Mouse (Mus musculus) MEL-GATA-1-ER (cell line): Measurements from ENCODE around the gene Atp4b.
"Not testable (repeated sequence)": the region's sequence is repeated elsewhere in the genome, so short reads cannot be mapped to it uniquely, and the experiment has no call there.

Experiments
- DNase-seq: peaks from one replicate; pipeline ENCODE4 v3.0.0-alpha.2; 2012; ENCODE audit warnings: low read depth; ENCODE audit errors: extremely low read depth

Gene Atp4b

DNA sequence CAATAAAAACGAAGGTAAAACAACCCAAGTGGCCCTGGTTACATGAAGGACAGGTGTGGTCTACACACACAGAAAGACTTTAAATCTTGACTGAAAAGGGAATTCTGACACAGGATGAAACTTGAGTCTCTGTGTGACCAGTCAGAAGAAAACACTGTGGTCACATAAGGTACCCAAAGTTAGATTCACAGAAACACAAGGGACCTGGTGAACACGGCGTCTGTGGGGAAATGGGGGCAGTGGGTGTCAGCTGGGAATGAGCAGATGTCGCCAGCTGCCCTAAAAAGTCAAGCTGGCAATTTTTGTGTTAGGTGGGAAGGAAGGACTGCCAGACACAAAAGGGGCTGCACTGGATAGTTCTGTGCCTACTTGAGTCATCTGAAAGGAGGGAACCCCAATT, 13.6 kb downstream of the Atp4b start:
- DNase-seq: no peak

DNA sequence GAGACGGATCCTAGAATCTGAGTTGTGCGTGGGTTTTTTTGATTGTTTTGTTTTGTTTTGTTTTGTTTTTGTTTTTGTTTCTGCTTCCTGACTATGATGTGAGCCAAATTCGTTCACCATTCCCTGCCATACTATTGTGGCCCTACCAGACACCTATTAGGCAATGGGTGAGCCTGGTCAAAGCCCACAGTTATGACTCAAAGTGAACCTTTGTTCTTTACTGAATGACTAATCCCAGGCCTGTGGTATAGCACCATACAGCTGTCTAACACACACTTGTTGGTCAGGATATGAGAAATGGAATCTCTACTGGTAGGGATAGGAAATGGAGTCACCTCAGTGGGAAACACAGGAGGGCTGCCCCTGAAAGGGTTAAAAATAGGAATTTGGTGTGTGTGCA, 14.1 kb downstream of the Atp4b start:
- no peak for DNase-seq

DNA sequence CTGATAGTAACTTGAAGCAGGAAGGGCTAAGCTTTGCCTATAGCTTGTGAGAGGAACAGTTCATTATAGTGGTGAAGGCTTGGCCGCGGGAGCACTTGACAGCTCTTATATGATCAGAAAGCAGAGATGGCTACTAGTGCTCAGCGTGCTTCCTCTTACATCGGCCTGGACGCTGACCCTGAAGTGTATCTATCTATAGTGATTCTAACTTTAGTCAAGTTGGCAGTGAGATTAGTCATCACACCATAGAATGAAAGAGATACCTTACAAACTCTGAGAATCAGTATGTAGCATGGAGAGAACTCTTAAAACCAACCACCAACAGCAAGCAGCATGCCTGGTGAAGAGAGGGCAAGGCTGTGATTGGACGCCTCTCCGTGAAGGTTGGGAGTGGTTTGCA, 15.0 kb downstream of the Atp4b start:
- no peak for DNase-seq

DNA sequence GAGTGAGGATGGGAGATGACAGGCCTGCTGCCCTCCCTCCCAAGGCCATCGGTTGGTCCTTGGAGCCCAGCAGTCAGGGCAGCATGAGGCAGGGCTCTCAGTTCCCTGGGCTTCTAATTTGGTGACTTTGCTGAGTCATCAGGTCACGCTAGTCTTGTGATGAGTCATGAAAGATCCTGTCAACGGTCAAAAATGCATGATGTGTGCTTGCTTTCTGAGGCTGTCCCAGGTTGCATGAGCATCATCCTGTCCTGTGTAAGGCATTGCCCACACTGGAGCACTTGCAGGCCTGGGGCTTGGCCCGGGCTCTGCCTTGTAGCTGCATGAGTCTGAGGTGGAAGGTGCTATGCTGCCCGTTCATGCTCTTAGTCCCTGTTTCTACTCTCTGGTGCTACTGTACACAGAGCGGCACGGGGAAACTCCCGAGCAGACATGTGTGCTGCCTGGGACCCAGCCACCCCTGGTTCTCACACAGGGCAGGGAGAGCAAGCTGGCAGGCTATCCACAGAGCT, 23.4 kb downstream of the Atp4b start:
- DNase-seq: no peak

DNA sequence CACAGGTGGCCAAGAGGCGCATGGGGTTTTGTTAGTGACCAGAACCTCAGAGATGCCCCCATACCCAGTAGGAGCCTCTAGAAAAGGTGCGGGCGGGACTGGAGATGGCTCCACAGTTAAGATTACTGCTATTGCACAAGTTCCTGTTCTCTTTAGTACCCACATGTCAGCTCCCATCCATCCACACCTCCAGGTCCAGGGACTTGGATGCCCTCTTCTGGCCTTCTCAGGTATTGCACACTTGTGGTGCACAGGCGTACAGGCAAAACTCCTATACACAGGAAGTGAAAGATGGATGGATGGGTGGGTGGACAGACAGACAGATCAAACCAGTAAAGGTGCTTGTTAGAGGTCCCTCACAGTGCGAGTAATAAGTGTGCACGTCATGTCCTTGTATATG, 34.8 kb downstream of the Atp4b start:
- DNase-seq: no peak

DNA sequence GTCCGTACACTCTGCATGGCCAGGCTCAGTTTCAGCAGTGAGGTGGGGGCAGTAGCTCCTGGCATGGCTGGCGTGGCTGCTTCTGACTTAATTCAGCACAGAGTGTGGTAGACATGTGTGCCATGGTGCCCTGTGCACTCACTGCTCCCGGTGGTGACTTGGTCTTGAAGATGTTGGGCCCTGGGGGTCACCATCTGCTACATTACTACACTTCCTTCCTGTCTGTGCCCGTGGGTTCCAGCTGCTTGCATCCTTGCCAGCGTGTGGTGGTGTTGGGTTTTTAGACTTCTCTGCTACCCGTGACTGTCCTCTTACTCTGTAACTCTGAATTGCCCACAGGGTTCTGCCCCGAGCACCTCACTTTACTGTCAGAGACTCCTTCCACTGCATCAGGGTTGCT, 36.4 kb downstream of the Atp4b start:
- no peak for DNase-seq

DNA sequence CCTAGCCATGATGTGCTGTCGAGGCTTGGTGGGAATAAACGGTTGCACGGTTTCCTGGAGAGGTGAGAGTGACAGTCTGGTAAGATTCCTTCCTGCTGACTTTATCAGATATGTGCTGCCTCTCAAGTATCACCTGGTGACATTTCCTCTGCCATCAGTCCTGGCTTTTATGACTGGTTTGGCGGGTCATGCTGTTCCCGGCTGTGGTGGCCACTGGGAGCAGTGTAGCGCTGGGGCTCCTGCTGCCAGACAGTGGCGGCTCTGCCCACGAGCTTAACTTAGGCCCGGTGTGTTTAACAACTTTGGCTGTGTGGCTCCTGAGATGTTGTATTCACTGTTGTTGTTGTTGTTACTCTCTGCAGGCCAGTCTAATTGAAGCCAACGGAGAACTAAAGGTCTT, 39.9 kb downstream of the Atp4b start:
- DNase-seq: no peak

DNA sequence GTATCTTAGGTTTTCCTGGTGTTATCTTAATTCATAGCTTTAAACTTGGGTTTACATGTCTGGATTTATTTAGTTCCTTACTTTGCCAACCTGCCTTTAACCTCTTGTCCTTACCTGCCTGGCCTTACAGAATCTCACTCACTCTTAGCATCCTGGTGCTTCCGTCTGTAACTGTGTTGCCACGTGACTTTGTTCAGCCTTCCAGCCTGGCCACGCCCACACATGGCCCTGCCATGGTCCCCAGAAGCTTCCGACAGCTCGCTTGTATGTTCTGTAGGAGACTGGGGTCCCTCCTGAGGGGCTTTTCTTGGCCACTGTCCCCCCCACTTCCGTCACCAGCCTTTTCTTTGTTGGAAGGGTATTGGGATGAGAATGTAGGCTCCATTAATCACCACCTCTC, 40.4 kb downstream of the Atp4b start:
- DNase-seq: no peak

DNA sequence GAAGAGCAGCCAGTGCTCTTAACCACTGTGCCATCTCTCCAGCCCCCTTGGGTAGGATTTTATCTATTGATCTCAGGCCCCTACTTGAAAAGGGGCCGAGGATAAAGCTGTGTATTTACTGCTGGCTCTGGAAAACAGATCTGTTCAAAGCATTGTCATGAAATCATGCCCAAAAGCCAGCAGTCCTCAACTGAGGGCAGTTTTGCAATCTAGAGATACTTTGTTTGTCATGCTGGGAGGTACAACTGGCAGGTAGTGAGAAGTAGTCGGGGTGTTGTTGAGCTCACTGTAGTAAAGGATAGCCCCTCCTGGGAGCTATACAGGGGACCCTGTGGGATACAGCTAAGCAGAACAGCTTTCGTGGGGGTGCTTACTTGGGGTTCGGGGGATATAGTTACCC, 42.7 kb downstream of the Atp4b start:
- DNase-seq: no peak

DNA sequence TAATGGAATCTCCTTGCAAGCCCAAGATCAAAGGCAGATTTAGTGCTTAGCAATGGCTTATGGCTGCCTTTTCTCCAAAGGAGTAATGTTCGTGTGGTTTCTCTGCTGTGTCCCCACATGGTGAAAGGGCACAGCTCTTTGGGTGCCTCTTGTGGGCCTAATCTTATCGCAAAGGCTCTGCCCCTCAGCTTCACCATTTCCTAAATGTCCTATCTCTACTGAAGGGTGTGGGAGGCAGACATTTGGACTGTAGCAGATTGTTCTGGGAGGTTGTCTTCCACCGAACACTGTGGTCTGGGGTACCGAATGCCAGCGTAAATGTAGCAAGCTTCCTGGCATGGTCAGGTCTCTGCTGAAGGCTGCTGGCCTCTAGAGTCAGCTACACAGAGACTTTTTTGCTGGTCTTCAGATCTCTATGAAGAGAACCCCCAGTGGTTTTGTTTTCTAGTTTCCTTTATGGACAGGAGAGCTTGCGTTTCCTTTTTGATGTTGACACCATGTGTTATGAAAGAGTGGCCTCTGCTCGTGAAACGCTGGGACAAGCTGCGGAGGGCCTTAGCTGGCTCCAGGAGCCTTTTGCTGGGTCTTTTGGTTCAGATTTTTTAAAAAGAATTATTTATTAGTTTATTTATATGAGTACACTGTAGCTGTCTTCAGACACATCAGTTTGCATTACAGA, 43.3 kb downstream of the Atp4b start:
- DNase-seq: peak; percentile 52

DNA sequence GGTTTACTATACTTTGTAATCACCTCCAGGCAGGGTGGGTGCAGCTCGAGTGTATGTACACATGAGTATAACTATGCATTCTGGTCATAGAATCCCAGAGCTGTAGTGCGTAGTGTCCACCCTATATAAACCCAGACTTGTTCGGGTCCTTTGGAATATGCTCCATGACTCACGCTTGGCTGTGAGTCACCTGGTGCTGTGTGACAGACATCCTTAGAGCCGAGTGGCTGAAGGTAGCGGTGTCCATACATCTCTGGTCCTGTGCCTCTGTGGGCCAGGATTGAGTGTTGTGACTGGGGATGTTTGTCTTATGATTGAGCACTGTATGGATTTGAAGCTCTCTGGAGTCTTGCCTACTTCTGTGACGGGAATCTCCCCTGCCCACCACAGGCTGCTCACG, 44.0 kb downstream of the Atp4b start:
- DNase-seq: no peak

DNA sequence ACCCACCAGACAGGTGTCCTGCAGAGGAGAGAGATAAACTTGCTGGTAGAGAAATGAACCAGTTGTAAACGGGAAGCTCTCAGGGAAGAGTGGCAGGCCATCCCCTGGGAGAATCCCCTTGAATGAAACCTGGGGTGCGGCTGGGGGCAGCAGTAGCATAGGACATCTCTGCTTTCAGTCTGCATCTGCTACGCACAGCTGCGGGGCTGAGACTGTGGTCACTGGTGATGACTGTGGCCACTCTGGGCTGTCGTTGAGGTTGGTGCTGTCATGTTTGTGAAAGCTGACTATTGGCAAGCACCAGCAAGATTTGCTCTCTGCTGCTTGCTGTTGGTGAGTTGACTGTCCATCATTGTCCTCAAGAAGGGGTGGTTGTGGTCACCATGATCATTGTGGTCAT, 45.0 kb downstream of the Atp4b start:
- DNase-seq: no peak

DNA sequence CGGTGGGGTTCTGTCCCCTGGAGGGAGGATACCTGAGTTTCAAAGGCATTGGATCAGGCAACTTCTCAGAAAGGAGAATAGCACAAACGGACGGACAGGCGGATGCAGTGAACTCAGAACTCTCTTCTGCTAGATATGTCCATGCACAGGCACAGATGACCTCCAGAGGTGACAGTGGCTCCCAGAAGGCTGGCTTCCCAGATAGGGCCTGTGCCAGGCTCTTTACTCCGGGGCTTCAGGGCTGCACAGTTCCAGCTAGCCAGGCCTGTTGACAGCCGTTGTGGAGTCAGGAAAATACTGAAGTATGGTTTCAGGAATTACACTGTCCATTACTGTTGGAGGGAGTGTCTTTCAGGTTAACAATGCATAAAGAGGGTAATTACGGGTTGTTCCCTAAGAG, 46.6 kb downstream of the Atp4b start:
- DNase-seq: no peak

DNA sequence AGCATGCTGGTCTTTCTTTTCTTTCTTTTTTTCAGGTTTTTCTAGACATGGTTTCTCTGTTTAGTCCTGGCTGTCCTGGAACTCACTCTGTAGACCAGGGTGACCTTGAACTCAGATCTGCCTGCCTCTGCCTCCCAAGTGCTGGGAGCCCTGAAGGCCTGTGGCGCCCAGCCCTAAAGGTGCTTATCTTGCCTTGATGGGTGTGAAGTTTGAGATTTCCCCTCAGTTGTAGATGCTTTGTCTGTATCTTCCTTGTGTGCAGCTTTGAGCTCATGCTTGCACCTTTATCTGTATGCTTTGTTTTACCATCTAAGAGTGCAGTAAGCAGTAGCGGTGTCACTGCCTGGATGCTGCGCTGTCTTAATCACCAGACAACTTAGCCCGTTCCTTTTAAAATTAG, 53.5 kb downstream of the Atp4b start:
- DNase-seq: no peak

DNA sequence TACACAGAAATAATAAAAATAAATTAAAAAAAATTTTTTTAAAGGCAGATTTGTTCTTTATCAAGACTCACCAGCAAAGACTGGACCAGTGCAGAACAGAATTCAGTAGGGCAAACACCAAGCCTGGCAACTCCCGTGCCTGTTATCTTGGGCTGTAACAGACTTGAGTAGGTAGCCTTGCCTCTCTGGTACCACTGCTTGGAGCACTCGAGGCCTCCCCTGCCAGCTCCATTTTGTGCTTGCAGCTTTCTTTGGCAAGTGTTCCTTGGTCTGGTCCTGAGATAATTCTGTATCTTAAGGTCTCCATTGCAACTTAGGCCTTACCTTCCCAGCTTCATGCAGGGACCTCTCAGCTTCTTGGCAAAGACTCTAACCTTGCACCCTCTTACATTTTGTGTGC, 54.3 kb downstream of the Atp4b start:
- DNase-seq: no peak

DNA sequence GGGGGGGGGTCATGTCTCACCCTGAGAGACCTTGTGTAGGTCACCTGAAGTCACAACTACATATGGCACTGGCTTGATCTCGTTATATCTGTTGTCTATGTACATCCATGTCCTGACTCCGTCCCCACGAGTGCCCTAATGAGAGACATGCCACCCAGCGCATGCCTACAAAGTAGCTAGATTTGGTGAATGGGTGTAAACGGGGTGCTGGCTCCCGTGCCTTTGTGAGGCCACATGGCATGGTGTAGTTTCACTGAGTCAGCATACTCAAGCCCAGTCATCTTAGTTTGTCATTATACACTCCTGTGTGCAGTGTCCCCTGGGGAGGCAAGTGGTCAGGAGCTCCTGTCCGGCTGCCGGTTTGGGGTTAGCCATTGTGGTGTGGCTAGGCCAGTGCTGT, 56.0 kb downstream of the Atp4b start:
- no peak for DNase-seq

DNA sequence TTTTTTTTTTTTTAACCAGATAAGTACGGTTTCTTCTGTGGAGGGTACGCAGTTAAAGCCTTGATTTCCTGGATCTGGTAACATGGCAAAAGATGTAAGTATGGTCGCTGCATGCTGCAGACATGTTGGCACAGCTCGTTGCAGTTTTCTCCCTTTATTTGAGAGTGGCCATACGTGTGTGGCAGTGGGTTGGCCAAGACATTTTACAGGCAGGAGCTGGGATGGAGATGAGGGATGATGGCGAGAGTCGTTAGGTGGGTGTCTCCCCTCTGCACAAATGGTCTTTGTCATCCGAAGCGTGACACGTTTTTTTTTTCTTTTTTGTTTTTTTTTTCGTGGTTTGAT, 57.0 kb downstream of the Atp4b start:
- no peak for DNase-seq

DNA sequence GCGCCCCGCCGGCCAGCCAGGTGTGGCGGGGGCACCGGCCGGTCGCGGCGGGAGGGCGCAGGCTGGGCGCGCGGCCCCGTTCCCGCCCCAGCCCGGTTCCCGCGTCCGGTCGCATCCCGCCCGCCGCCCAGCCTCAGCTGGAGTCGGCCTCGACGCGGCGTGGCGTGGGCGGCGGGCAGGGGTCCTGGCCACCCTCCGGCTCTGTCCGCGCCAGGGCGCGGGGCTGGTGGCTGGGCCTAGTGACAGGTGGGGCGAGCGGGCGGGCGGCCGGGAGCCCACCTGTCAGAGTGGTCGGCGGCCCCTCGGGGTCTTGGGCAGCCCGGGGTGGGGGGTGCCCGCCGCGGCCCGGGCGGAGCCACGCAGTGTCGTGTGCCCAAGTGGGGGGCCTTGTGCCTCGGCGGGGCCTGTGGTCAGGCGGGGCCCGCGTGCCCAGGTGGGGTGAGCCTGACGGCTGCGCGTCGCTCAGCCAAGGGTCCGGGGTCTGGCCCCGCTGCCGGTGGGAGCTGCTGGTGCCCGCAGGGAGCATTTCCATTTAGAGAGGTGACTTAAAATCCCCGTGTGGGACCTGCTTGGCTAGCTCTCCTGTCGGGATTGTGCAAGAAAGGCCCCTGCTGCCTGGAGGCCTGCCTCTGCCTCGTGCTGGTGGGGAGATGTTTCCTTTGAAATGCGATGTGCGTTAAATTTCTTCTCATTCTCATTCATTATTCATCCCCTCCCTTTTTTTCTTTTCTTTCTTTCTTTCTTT, 57.6 kb downstream of the Atp4b start:
- DNase-seq: no peak

DNA sequence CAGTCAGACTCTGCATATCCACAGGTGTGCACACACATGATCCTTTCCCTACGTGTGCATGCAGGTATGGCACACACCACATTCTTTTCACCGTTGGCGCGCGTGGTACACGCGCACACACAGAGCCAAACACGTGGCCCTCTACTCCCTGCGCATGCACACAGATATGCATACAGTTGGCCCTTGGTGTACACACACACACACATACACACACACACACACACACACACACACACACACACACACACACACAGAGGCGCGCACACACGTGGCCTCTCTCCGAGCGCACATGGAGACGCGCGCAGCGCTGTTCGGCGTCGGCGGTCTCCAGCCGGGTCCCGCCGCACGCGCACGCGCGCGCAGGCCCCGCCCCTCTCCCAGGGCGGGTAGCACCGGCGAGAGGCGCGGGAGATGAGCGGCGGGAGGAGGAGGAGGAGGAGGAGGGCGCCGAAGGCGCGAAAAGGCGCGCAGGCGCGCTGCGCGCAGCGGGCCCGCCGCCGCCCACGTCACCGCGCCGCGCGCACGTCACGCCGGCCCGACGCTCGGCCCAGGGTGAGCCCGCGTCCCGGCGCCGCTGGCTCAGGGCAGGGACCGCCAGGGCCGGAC, 58.3 kb downstream of the Atp4b start, which contains the start of gene Tfdp1:
TSS of gene Tfdp1 (plus strand) at position 497 of the 606 bp plus-strand sequence.
- peak; percentile 57 for DNase-seq

DNA sequence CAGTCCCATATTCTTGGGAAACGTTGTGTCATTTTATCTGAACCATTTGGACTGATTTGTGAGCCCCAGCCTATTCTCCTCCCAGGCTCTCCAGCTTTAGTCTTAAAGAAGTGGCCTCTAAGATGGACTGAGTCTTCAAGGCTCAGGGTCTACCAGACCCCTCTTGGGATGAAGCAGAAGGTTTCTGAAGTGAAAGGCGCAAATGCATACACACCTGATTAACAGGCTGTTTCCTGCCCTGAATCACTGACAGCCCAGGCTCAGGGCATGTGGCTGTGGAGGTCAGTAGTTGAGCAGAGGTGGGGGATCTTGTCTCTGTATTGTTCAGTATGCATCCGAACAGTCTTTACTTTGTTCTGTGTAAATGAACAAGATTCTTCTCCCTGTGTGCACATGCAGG, 58.9 kb downstream of the Atp4b start:
- DNase-seq: no peak

DNA sequence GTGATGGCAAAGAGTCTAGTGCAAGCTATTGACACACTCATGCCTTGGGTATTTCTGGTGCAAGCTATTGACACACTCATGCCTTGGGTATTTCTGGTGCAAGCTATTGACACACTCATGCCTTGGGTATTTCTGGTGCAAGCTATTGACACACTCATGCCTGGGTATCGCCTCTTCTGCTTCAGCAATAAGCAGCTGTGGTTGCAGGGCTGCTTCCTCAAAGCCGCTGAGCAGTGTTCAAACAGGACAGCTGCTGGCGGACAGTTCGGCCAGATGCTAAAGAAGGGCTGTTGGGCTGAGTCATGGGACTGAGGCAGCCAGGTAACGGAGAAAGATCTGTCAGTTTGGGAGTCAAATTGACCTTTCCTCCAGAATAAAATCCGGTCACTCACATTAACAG, 59.4 kb downstream of the Atp4b start:
- not testable (repeated sequence) for DNase-seq
